Mouse (Mus musculus): ENCODE results near the gene Tmem176b.
A peak's percentile ranks its signal among the peaks of the same experiment; 100 is the strongest.
"Not testable (repeated sequence)": the region's sequence is repeated elsewhere in the genome, so short reads cannot be mapped to it uniquely, and the experiment has no call there.

Gene Tmem176b

DNA sequence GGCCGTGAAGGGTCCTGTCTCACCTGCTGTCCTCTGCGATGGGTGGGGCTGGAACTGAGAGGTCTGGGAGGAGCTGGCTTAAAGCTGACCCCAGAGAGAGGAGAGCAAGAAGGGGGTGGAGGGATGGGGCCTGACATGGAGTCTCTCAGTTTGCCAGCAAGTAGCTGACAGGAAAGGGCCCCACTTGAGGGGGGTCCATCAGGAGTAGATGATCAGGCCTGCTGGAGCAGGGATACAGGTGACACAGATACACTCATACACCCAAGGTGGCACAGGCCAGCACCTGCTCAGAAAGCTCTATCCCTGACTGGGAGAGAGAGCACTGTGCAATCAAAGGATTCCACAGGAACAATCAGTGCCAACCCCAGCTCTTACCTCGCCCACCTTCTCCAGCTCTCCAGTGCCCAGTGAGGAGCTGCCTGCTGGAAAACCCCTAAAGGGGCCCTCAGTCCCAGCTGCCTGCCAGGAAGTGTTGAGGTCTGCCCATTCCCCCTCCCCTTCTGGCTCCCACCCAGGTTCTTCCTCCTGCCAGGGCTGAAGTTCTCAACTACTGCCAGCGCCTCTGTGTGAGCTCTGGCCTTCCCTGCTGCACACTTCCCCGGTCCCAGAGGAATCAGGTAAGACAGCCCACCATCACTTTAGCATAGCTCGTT, at the start of gene Tmem176b:
Gene Tmem176b, minus strand, starts transcription at position 524 of the 653 bp plus-strand sequence.
- peak; percentile 94 to 95 for DNase-seq (ENCODE audit: low spot score in 2 of 2)

DNA sequence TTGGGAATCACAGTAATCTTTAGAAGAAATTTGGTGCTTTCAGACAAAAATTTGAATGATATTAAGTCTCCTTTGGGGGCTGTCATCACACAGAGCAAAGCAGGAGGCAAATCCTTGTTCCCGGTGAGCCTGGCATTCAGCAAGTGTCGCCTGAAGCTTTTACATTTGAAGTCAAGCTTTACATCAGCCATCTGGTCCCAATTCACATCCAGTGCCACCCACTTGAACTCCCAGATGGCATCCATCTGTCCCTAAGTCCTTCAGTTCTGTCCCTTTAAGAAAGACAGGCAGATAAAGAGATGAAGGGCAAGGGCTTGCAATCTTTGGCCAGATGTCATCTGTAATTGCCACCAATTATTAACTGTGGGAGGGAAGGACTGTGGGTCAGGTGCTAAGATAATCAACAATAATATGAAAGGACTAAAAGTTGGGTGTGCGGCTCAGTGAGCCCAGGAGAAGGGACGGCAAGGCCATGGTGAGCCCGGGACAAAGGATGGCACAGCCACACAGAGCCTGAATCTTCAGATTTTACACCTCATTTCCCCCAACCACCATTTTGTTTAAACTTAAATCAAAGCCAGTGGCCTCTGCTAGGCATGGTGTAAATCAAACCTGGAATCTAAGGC, 35.3 kb upstream of the Tmem176b start:
- no peak for DNase-seq (ENCODE audit: low spot score in 2 of 2)

DNA sequence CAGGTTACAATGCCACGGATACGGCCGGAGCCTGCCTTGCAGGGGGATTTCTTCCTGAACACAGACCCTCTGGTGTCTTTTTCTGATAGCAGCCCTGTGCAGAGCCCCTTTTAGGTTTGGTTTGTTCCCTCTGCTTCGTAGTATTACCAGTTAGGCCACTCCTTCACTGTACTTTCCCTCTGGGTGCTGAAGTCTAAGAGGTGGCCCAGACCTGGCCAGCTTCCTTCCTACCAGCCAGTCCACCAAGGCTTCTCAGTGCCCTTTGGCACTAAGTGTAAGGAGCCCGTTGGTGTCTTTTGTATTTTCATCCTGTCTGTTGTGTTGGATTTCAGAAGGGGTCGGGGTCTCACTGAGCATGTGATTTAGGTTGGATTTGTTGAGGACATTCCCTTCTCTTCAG, 34.2 kb upstream of the Tmem176b start:
- no peak for DNase-seq (ENCODE audit: low spot score in 2 of 2)

- no peak for DNase-seq (ENCODE audit: low spot score in 2 of 2)
Measured at GRCm38 (mm10) chr6:48874576-48874975, 33.3 kb upstream of the Tmem176b start.

- DNase-seq (ENCODE audit: low spot score in 2 of 2): no peak
Measured at GRCm38 (mm10) chr6:48872596-48872995, 31.3 kb upstream of the Tmem176b start, which contains the start of gene Aoc1. TSS of gene Aoc1 (plus strand) at chr6:48872896.

DNA sequence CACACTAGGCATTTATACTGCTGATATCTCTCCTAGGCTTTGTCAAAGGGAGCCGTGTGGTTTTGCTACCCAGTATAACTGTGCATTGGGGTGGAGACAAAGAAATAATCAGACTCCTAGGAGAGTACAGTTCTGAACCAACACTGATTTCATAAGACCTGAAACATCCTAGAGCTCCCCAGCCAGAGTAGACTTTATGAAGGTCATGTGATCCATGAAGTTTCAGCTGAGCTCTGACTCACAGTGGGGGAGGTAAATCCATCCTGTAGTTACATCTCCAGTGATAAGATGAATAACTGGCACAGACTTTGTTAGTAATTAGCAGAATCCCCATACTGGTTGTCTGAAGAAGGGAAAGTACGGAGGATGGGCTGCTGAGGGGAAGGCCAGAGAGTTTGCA, 28.5 kb upstream of the Tmem176b start:
- DNase-seq (ENCODE audit: low spot score in 2 of 2): no peak

- DNase-seq (ENCODE audit: low spot score in 2 of 2): no peak
Measured at GRCm38 (mm10) chr6:48867158-48867557, 25.9 kb upstream of the Tmem176b start.

DNA sequence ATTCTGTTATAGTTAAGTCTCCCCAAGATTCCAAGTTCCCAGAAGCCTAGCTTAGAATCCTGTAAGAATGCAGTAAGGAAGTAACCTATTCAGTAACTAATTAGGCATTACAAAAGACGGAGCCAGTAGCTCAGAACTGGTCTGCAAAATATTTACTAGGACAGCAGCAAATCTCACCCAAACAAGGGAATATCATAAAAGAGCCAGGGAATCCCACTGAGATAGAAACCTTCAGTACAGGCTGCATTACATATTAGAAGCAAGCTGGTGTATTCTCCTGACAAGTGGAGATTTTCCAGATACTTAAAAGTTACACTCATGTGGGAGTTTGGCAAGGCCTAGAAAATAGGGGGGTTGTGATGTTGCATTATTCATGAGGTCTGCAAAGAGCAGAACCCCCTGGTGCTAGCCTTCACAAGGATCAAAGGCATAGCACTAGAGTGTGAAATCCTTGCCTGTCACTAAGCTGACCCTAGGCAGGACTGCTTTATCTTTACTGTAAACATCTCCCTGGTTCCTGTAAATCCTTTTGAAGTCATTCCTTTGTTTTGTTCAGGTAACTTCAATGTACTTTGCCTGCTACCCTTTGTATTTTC, 25.2 kb upstream of the Tmem176b start:
- not testable (repeated sequence) for DNase-seq (ENCODE audit: low spot score in 2 of 2)

DNA sequence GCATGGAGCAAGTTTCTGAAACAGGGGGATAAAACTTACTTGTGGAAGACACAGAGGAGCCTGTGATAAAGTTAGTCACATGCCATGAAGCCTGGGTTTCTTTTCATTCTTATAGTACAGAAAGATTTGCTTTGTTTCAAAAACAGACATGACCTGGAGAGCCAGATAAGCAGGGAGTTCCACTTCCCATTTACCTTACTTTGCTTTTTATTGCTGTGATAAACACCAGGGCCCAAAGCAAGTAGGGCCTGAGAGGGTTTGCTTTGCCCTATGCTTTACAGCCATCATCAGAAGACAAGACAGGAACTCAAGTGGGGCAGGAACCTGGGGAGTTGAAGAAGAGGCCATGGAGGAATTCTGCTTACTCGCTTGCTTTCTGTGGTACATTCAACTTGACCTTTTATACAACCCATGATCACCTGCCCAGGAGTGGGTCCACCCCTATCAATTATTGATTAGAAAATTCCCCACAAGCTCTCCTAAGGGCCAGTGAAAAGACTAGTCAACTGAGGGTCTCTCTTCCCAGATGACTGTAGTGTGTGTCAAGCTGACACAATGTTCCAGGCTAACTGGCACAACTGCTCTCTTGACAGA, 24.0 kb upstream of the Tmem176b start:
- no peak for DNase-seq (ENCODE audit: low spot score in 2 of 2)

DNA sequence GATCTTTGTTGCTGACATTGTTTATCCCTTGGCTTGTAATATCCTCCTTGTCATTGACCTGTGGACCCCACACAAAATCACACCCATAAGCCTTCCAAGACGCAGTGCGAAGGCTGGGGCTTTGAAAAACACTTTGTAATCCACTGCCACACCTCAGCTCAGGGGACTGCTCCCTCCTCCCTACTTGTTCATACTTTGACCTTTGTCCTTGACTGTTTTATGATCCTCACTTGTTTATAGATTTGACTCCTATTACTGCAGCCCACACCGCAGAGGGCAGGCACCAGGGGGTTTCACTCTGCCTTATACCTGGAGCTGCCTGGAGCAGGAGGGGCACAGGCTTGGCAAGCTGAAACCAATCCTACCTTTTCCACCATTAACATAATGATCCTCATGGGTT, 23.4 kb upstream of the Tmem176b start:
- peak in 1 of 2 experiments; percentile 12 for DNase-seq (ENCODE audit: low spot score in 2 of 2)

GRCm38 (mm10) chr6:48864181-48864580, 22.9 kb upstream of the Tmem176b start:
- peak in 1 of 2 experiments; percentile 14 for DNase-seq (ENCODE audit: low spot score in 2 of 2)

DNA sequence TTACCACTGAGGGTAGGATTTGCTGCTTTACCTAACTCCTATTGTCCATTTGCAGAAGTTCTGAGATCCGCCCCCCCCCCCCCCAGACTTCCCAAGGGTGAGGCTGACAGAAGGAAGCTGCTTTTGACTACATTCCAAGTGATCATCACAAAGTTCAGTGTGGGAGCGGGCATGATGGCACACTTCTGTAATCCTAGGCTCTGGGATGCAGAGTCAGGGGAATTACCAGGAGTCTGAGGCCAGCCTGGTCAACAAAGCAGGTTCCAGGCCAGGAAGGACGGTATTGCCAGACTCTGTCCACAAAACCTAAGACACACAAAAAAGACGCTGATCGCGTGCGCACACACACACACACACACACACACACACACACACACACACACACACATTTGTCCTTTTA, 22.2 kb upstream of the Tmem176b start:
- peak in 1 of 2 experiments; percentile 34 for DNase-seq (ENCODE audit: low spot score in 2 of 2)

DNA sequence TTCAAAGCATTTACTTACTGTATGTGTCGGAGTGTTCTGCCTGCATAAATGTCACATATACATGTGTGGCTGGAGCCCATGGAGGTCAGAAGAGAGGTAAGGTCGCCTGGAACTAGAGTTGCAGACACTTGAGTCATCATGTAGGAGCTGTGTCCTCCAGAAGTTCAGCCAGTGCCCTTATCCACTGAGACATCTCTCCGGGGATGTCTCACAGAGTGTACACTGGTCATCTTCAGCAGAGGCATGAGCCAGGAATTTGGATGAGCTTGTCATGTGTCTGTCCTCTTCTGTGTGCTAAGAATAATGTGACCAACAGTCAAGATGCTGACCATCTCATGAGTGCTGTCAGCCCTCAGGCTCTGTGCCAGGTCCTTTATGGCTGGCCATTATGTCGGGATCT, 21.5 kb upstream of the Tmem176b start:
- DNase-seq (ENCODE audit: low spot score in 2 of 2): no peak

DNA sequence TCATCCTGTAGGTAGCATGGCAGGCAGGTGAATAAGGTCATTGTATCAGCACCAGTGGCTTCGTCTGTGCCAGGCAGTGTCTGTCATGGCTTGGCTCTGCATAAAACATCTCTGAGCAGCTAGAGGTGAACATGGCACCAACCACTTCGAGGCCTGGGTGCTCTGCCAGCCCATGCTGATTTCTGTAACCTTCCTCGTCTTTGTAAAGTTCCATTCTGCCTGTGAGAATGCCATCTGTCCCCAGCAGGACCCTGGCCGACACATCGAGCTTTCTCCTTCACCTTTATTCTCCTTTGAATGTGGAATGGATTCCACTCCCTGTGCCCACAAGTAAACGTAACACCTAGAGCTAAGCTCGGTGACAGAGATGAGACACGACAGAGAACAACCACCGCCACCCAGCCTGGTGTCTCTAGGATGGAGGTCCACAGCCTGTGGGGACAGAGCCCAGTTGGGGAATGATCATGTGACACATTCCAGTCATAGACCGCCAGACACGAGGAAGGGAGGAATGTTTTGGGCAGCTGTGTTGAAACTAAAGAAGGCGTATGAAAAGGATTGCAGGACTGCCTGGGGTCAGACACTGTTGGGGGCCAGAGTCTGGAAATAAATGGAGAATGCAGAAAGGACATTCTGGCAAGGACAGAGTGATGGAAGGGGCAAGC, 20.5 kb upstream of the Tmem176b start:
- peak in 1 of 2 experiments; percentile 14 for DNase-seq (ENCODE audit: low spot score in 2 of 2)

- DNase-seq (ENCODE audit: low spot score in 2 of 2): no peak
Measured at GRCm38 (mm10) chr6:48860851-48861250, 19.6 kb upstream of the Tmem176b start.

- DNase-seq (ENCODE audit: low spot score in 2 of 2): peak; percentile 46 to 75
Measured at GRCm38 (mm10) chr6:48860130-48860815, 19.0 kb upstream of the Tmem176b start.

GRCm38 (mm10) chr6:48857613-48858302, 16.5 kb upstream of the Tmem176b start:
- no peak for DNase-seq (ENCODE audit: low spot score in 2 of 2)

- no peak for DNase-seq (ENCODE audit: low spot score in 2 of 2)
Measured at GRCm38 (mm10) chr6:48854155-48854554, 12.9 kb upstream of the Tmem176b start.

GRCm38 (mm10) chr6:48851820-48852491, 10.7 kb upstream of the Tmem176b start:
- peak in 1 of 2 experiments; percentile 65 for DNase-seq (ENCODE audit: low spot score in 2 of 2)

DNA sequence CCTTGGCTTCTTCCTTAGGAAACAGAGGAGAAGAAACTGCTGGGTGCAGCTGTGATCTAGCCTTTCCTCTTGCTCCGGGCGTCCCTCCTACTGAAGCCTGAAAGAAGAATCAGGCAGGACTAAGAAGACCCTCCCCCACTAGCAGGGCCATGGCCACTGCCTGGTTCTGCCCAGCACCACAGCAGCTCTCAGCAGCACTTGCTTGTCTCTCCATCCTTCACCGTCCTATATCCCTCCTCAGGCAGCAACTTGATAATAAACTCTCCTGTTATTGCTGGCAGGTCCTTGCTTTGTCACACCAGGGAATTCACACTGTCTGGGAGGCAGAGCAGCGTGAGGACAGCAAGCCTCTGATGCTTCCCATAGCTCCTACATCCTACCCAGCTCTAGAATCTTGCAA, 3.8 kb upstream of the Tmem176b start:
- DNase-seq (ENCODE audit: low spot score in 2 of 2): no peak

Measured in urinary bladder, postnatal 4 days (tissue).